Mouse (Mus musculus): ENCODE data around the gene Tpd52l1.

Tpd52l1 gene

DNA sequence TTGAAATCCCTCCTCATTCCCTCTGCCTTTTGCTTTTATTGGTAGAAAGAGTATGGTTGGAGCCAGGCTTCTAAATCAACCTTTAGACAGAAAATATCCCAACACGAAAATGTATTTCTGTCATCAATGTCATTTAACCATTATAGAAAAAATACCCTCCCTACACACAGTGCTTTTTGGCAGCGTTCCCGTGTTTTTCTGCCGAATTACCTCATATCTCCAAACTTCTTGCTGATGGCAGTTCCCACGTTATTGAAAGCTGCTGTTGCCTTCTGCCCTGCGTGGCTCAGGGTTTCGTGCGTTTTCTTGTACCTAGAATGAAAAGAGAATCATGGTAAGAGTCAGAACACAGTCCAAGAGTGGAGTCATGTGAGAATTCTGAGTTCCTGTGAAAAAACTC, 99.4 kb downstream of the Tpd52l1 start:
- no peak for DNase-seq (ENCODE audit: low read depth)

DNA sequence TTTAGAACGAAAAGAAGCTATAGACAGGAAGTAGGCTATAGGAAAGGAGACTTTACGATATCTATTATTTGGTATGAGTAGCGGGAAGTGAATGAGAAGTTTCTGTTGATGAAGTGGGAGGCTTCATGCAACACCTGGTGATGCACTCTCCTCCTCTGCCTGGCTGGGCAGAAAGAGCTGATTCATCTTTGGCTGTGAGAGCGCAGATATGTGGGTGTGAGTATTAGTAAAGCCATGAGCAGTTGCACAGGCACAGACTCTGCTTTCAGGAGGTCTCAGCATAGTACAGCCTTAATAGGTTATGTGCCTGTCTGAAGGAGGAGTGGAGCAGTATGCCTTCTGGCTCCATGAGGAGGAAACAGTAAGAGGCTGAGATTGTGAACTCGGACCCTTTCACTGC, 109.3 kb downstream of the Tpd52l1 start:
- DNase-seq (ENCODE audit: low read depth) = no peak

DNA sequence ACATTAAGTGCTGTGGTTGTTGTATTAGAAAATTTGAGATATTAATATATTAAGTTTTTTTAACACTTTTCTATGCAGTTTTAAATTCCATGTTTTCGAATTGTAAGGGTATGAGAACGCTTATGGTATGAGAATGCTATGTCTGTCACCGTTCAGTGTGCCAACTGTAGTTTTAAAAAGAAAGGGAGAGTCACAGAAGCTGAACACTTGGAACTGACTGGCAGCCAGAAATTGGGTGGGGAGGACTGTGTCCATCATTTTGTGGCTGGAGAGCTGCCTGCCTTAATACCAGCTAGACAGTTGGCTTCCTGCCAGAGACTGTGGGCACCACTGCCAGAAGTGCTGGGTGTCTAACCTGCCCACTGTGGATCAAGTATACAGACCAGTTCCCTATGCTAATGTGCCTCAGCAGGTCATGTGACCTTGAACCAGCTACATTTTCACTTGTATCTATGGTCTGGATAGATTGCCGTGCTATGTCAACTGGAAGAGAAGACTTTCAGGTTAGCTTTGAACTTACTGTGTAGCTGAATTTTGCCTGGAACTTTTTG, 114.5 kb downstream of the Tpd52l1 start:
- DNase-seq (ENCODE audit: low read depth) = peak; percentile 22

DNA sequence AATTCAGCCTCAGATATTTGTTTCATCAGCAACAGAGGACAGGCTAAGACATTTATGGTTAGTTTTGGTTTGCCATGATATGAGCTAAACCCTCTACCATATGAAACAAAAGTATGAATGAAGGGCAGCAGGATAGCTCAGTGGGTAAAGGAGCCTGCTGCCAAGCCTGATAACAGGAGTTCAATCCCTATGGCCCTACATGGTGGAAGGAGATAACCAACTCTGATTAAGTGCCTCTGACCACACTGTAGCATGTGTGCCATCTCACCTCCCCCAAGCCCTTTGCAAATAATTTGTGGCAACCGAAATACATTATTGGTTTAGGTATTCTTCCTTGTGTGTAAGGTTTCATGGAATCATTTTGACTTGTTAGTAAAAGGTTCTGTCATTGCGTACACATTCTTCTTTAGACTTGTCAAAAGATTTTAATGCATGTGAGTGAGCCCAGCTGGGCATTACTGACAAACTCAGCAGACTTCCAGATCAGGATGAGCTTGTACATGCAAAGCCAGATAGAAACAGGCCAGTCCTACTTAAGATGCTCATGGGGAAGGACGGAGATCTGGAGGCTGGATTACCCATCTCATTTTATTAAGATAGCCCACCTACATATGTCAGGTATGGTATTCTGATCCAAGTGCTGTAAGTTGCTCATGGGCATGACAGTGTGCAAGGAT, 115.3 kb downstream of the Tpd52l1 start:
- DNase-seq (ENCODE audit: low read depth) = no peak

DNA sequence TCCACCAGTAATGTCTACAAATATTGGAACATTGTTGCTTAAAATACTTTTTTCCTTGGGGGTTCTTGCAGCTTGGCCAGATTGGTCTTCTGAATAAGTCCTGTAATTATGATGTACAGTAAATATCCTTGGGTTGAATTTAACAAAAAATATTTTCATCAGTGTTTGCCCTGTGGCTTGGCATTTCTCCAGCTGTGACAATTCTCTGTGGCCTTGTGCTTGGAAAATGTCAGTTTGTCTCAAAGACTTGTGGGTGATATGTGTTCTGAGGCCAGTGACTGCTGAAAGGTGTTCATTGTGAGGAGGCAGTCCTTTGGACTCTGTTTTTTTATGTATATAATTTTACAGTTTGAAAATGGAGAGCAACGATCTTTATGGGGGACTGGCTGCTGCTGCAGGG, 116.3 kb downstream of the Tpd52l1 start:
- no peak for DNase-seq (ENCODE audit: low read depth)

DNA sequence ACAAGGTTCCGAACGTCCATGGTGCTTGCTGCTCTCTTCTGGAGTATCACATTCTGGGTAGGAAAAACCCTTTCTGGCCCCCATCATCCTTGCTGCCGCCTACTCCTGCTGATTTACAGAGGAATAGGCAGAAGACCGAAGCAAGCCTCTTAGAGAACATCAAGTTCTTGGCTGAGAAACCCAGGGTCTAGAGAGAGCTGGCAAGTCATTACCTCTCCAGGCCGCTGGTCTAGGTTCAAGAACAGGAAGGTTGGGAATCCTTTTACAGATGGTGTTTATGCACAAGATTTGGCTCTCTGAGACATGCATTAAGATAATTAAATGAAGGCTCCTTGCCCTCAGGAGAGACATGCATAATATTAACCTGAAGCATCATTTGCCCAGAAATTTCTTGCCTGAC, 127.3 kb downstream of the Tpd52l1 start:
- DNase-seq (ENCODE audit: low read depth) = no peak

DNA sequence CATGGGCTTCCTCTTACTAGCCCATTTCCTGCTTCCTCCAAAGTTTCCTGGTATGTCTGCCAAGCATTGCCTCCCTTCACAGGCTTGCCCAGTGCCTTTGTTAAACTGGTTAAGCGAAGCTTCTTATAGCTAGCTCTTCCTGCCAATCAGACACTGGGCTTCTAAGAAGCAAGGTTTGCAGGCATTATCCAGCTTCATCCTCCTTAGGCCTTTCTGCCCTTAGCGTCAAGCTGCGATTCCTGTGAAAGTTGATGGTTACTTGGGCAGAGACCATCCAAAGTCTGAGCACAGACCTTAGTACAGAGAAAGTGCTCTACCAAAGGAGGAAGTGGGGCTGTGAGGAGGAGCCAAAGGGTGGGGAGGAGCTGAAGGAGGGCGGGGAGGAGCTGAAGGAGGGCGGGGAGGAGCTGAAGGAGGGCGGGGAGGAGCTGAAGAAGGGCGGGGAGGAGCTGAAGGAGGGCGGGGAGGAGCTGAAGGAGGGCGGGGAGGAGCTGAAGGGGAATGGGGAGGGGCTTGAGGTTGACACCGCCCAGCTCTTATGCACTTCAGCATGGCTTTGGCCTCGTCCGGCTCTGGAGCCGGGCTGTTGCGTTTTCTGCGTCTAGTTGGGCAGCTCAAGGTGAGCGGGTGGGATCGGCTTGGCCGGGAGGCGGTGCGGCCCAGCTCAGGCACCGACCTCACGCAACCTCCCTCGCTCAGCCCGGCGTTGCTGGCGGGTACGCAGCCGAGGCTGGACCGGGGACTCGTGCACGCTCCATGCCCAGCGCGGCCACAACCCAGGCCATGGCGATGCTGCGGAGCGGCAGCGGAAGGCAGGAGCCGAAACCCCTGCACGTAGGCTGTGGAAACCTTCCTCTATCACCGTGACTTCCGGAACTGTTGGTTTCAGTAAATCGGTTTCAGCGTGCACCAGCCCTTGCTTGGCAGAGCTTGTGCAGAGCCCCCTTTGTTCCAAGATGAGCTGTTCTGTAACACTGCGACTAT, 132.6 kb downstream of the Tpd52l1 start, which contains the start of gene Hddc2:
Gene Hddc2 (plus strand): TSS at position 519 of the 984 bp plus-strand sequence.
- peak; percentile 57 for DNase-seq (ENCODE audit: low read depth)

DNA sequence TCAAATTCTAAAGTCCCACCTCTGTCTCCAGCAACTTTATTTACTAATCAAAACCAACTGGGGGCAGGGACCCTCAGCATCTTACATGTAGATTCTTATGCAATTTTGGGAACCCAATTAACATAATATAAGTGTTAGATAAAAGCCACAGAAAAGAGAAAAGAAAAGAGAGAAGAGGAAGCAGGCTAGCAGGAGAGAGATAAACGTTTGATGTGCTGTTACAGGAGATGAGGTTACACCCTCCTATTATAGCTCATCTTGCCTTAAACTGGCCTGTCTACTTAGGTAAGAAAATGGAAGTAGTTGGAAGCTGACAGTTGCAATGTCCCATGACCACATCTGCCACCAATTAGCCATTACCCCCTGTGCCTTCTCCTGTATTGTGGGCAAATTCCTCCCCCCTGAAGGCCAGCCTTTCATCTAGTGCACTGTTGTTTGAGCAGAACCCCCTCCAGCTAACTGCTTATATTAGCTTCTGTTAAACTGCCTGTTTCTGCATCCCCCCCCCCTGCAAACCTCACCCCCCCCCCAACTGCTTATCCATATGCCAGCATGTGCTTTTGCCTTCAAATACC, 138.6 kb downstream of the Tpd52l1 start:
- no peak for DNase-seq (ENCODE audit: low read depth)

DNA sequence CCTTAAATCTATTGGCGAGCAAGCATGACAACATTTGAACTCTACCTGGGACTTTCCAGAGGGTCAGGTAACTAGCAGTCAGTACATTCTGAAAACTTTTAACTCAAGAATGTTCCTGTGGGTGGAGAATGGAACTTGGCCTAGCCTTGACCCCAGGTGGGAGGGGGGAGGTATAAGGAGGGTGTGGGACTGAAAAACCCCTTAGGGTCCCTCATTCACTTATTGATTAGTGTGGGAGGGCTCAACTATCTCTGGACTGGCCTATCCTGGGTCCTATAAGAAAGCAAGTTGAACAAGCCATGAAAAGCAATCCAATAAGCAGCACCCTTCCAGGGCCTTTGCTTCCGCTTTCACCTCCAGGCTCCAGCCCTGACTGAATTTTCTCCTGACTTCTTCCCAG, 142.3 kb downstream of the Tpd52l1 start:
- no peak for DNase-seq (ENCODE audit: low read depth)

DNA sequence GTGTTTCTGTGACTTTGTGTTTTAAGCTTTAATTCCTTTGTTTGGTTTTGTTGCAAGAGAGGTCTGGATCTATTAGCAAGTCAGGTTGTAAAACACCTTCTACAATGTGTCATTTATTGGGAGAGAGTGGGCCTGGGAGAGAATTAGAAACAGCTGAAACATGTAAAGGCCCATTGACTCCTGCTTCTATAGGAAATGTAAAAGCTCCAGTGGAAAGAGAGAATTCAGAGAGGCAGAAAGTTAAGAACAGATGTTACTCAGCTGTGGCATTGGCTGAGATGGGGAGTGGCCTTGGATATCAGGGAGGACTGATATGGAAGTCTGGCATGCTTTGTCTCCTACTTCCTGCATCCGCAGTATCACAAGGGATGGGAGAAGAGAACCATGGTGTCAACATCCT, 145.5 kb downstream of the Tpd52l1 start:
- no peak for DNase-seq (ENCODE audit: low read depth)

DNA sequence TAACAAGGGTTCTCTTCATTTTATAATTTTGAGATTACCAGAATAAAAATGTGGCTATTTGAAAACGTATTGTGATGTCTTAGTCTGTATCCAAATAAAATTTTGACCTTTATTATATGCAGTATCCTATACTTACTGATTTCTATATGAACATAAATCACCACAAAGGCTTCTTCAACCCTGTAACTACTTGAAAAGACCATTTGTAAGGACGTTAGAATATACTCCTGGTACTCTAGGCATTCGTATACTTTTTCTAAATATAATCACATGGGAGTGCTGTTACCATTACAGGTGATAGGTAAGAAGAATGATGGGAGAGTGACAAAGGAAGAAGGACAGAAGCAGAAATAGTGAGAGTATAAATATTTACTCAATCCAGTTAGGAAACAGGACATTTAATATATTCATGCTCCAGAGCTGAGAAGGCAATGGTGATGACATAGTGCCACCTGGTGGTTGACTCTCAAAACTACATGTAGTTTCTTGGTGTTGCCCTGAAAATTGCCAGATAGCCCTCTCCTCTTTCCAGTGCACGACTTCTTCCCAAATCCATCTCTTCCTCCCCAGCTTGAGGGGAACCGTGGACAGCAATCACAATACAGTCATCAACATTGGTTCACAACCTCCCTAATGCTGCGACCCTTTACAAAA, 146.7 kb downstream of the Tpd52l1 start:
- peak; percentile 21 for DNase-seq (ENCODE audit: low read depth)

DNA sequence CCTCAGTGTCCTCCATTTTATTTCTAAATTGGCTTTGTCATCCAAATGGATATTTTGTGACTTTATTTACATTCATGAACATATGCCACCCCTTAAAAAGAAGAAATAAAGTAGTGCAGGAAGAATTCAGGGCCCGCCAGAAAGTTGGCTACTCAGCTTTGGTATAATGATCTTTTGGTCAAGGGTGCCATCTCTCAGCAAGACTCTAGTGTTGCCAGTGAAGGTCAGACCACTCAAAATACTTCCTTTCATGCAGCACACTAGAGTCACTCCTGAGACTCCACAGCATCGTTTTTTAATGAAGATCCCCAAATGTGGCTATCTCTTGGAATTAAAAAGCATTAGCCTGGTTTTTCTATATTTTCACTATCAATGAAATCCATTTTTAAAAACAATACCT, 147.5 kb downstream of the Tpd52l1 start:
- no peak for DNase-seq (ENCODE audit: low read depth)

DNA sequence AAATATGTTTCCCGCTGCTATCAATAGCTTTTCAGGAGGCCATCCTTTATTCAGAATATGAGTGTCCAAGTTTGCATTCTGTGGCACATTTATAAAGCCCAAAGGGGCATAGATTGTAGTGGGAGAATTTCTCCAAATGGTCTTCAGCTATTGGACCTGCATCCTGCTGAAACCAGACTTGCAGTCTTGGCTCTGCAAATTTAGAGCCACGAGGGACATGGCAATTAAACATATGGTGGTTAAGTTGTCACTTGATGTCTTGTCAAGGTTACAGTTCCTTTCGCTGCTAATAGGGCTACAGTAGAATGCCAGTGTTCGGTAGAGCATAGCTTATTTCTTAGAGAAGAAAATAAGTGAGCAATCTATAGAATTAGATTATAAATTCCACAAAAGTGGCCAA, 148.7 kb downstream of the Tpd52l1 start:
- no peak for DNase-seq (ENCODE audit: low read depth)

DNA sequence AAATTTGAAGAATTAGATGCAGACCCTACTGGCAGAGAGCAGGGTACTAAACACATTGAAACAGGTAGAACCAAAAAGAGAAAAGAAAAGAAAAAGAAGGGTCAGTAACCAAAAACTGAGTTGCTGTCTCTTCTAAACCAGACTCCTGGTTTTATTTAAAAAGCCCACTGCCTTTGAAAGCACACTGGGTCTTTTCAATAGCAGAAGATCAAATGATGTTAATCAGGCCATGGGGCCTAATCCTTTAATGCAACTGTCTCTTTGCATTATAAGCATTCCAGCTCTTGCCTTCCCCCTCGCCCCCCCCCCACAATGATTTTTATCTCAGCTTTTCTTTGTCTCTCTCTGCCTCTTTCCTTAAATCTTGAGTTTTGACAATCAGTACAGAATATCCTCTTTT, 149.3 kb downstream of the Tpd52l1 start:
- DNase-seq (ENCODE audit: low read depth) = no peak

DNA sequence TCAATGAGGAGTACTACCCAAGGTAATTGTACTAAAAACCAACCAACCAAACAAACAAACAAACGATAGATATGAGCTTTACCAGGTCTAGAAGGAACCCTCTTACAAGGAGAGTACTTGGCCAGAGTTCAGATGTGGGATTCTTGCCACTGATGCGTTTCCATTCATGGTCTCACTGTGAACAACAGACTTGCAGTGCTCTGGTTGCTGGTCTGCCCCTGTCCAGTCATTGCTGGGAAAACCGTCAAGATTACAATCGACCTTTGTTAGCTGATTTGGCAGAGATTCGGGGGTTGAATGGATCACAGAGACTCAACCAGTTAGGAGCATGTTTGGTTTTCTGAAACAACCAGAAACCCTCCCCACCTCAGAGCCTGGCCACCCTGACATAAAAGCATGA, 150.1 kb downstream of the Tpd52l1 start:
- DNase-seq (ENCODE audit: low read depth) = peak; percentile 69

DNA sequence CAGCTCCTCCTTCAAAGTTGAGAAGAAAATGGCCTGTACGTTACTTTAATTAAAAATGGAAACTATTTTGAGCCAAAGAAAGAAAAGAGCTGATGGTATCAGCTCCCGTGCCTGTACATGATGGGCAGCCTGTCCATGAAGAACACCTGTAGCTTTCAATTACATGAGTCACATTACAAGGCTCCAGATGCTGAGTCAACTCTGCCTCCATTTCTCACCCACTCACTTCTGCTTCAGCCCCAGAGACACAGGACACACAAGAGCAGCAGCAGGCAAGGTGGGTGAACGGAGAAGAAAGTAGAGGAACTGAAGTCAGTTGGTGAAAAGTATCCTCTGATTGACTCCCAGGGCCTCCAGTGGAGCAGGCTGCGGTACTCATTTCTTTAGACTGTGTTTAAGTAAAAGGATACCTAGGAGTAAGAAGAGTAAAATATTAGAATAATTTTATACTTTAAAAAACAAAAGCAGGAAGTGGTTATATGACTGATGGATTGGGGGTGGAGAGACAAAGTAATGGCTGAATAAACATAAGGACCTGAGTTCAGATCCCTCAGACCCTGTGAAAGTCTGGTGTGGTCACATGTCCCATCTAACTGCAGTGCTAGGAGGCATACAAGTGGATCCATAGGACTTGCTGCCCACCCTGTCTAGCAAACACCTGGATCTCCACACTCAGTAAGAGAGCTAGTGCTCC, 156.9 kb downstream of the Tpd52l1 start:
- DNase-seq (ENCODE audit: low read depth) = no peak

DNA sequence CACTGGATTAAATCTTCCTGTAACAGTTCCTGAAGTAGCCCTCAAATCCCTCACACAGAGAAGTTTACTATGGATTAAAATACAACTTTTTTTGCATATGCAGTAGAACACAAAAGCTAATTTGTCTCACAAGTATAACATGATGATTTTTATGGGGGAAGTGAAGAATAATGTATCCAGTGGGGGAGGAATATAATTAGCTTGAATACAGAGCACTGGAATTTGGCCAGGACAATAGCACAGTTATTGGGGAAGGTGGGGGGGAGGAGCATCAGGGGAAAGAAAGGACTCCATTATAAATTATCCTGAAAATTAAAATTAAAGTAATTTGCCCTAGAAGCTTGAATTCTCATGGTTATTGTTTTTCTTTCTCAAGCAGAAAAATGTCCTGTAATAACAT, 158.0 kb downstream of the Tpd52l1 start:
- DNase-seq (ENCODE audit: low read depth) = no peak
